Mouse (Mus musculus) heart, adult 2 months (tissue): Measurements from ENCODE around the gene Dgkq.

Source experiments
- CTCF ChIP-seq: fragments of 200-600 bp; IDR thresholded peaks from 2 replicates; pipeline ENCODE4 v1.8.1; 2022; ENCODE audit warnings: antibody characterized with exemption, mild to moderate bottlenecking, moderate library complexity
- EP300 ChIP-seq: fragments of 200-500 bp; IDR thresholded peaks from 2 replicates; pipeline ENCODE4 v1.6.1; 2011; ENCODE audit warnings: low read depth, low read length, control low read depth; ENCODE audit not compliant: insufficient read depth

- TF ChIP-seq EP300 (no peak), CTCF (no peak)
Observed at GRCm38 (mm10) chr5:108676772-108677498, 7.5 kb upstream of the Dgkq start.
